Mouse (Mus musculus): ENCODE measurements around the gene Thap8. TPM values are rescaled to one million over a fixed set of nuclear protein-coding genes. Genes with fewer than 3 reads are reported as not detected.

The Thap8 gene
- polyA plus RNA-seq, 1 experiment, result not detected

GRCm38 (mm10) chr7:30295103-30295502 is 15.2 kb downstream of the Thap8 start:
- no peaks in the 10 kb centered on the region for H3K4me1 ChIP-seq (ENCODE audit: control insufficient read depth, insufficient read depth, low read length)
- no peak overlapping the region for H3K27ac ChIP-seq (ENCODE audit: insufficient read depth, low read length)
- H3K4me3 ChIP-seq (ENCODE audit: insufficient read depth, low read length), result no peak overlapping the region
- no peak for TF ChIP-seq POLR2A (IDR thresholded peaks at IDR 0.05; ENCODE audit: low read depth, low read length)
- no peak for TF ChIP-seq CTCF (IDR thresholded peaks at IDR 0.05; ENCODE audit: borderline replicate concordance, insufficient read depth, low read length)

DNA sequence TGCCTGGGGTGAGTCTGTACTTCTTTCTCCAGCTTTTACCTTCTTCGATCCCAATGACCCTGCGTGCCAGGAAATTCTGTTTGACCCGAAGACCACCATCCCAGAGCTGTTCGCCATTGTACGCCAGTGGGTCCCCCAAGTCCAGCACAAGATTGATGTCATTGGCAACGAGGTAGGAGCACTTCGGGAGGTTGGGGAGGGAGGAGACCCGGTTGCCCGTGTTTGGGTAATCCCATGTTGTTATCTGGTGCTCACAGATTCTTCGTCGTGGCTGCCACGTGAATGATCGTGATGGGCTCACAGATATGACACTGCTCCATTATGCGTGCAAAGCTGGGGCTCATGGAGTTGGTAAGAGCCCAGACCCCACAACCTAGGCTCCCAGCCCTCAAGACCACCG is 16.9 kb downstream of the Thap8 start:
- Histone ChIP-seq H3K4me1 (ENCODE audit: control insufficient read depth, insufficient read depth, low read length) (no peaks in the 10 kb centered on the region), H3K27ac (ENCODE audit: insufficient read depth, low read length) (no peak overlapping the region), H3K4me3 (ENCODE audit: insufficient read depth, low read length) (no peak overlapping the region)
- no peak for TF ChIP-seq CTCF (IDR thresholded peaks at IDR 0.05; ENCODE audit: borderline replicate concordance, insufficient read depth, low read length)
- no peak for TF ChIP-seq POLR2A (IDR thresholded peaks at IDR 0.05; ENCODE audit: low read depth, low read length)

GRCm38 (mm10) chr7:30297266-30297665 is 17.4 kb downstream of the Thap8 start:
- no peak overlapping the region for H3K27ac ChIP-seq (ENCODE audit: insufficient read depth, low read length)
- no peaks in the 10 kb centered on the region for H3K4me1 ChIP-seq (ENCODE audit: control insufficient read depth, insufficient read depth, low read length)
- H3K4me3 ChIP-seq (ENCODE audit: insufficient read depth, low read length), result no peak overlapping the region
- TF ChIP-seq CTCF (IDR thresholded peaks at IDR 0.05; ENCODE audit: borderline replicate concordance, insufficient read depth, low read length) (no peak), POLR2A (IDR thresholded peaks at IDR 0.05; ENCODE audit: low read depth, low read length) (no peak)

DNA sequence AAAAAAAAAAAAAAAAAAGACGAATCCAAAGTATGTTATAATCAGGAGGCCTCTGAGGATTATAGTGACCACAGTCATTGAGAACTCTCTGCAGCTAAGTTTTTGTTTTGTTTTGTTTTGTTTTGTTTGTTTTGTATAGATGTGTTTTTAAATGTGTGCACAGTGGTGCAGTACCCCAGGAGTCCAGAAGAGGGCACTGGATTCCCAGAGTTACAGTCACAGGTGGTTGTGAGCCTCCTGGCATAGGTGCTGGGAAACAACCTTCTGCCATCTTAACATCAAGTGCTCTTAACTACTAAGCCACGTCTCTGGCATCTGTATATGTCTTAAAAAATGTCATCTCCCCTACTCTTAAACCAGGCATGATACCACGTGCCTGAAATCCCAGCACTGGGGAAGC is 21.0 kb downstream of the Thap8 start:
- Histone ChIP-seq H3K27ac (ENCODE audit: insufficient read depth, low read length) (no peak overlapping the region), H3K4me1 (ENCODE audit: control insufficient read depth, insufficient read depth, low read length) (no peaks in the 10 kb centered on the region), H3K4me3 (ENCODE audit: insufficient read depth, low read length) (no peak overlapping the region)
- TF ChIP-seq CTCF (IDR thresholded peaks at IDR 0.05; ENCODE audit: borderline replicate concordance, insufficient read depth, low read length) (no peak), POLR2A (IDR thresholded peaks at IDR 0.05; ENCODE audit: low read depth, low read length) (no peak)

- Histone ChIP-seq H3K4me1 (ENCODE audit: control insufficient read depth, insufficient read depth, low read length) (no peaks in the 10 kb centered on the region), H3K4me3 (ENCODE audit: insufficient read depth, low read length) (no peak overlapping the region), H3K27ac (ENCODE audit: insufficient read depth, low read length) (no peak overlapping the region)
- TF ChIP-seq POLR2A (IDR thresholded peaks at IDR 0.05; ENCODE audit: low read depth, low read length) (no peak), CTCF (IDR thresholded peaks at IDR 0.05; ENCODE audit: borderline replicate concordance, insufficient read depth, low read length) (no peak)
Measured at GRCm38 (mm10) chr7:30306083-30306779, 26.3 kb downstream of the Thap8 start.

GRCm38 (mm10) chr7:30308076-30309005 is 28.4 kb downstream of the Thap8 start, which contains the start of gene Alkbh6:
Alkbh6 (plus strand) TSS chr7:30308717.
- Histone ChIP-seq H3K27ac (ENCODE audit: insufficient read depth, low read length) (no peak within 1 kb of the TSS), H3K4me3 (ENCODE audit: insufficient read depth, low read length) (peak within 1 kb of the TSS; percentile 73), H3K4me1 (ENCODE audit: control insufficient read depth, insufficient read depth, low read length) (no peaks in the 10 kb centered on the region)
- peak; percentile 99 for TF ChIP-seq POLR2A (IDR thresholded peaks at IDR 0.05; ENCODE audit: low read depth, low read length)
- TF ChIP-seq CTCF (IDR thresholded peaks at IDR 0.05; ENCODE audit: borderline replicate concordance, insufficient read depth, low read length), result no peak

DNA sequence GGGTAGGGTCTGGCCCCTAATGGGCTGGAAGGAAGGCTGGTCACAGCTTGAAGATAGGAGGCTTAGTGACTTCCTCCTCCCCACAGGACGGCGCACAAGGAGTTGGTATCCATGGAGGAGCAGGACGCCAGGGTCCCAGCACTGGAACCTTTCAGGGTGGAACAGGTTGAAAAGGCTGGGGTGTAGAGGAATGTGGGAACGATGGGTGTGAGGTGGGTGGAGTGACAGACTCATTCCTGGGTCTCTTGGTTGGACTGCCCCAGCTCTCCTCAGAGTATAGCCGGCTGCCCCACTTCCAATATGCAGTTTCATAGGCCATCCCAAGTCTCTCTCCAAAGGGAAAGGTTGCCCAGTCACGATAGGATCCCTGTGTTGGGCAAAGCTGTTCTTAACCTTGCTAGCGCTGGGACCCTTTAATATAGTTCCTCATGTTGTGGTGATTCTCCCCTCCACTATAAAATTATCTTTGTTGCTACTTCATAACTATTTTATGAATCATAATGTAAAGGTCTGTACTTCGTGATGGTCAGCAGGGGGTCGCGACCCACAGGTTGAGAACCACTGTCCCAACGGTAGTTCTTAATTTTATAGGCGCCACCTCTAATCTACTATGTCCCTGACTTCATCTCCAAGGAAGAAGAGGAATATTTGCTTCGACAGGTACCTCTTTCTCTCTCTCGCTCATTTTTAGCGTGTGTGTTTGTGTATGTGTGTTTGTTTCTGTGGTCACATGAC is 29.7 kb downstream of the Thap8 start:
- H3K27ac ChIP-seq (ENCODE audit: insufficient read depth, low read length), result no peak overlapping the region
- peak overlapping the region; percentile 73 for H3K4me3 ChIP-seq (ENCODE audit: insufficient read depth, low read length)
- TF ChIP-seq CTCF (IDR thresholded peaks at IDR 0.05; ENCODE audit: borderline replicate concordance, insufficient read depth, low read length) (no peak), POLR2A (IDR thresholded peaks at IDR 0.05; ENCODE audit: low read depth, low read length) (no peak)
- H3K4me1 ChIP-seq (ENCODE audit: control insufficient read depth, insufficient read depth, low read length), result no peaks in the 10 kb centered on the region

GRCm38 (mm10) chr7:30310136-30310535 is 30.2 kb downstream of the Thap8 start:
- no peak overlapping the region for H3K4me3 ChIP-seq (ENCODE audit: insufficient read depth, low read length)
- H3K27ac ChIP-seq (ENCODE audit: insufficient read depth, low read length), result no peak overlapping the region
- no peaks in the 10 kb centered on the region for H3K4me1 ChIP-seq (ENCODE audit: control insufficient read depth, insufficient read depth, low read length)
- no peak for TF ChIP-seq CTCF (IDR thresholded peaks at IDR 0.05; ENCODE audit: borderline replicate concordance, insufficient read depth, low read length)
- no peak for TF ChIP-seq POLR2A (IDR thresholded peaks at IDR 0.05; ENCODE audit: low read depth, low read length)

GRCm38 (mm10) chr7:30313666-30314320 is 33.9 kb downstream of the Thap8 start:
- no peak for TF ChIP-seq CTCF (IDR thresholded peaks at IDR 0.05; ENCODE audit: borderline replicate concordance, insufficient read depth, low read length)
- no peak for TF ChIP-seq POLR2A (IDR thresholded peaks at IDR 0.05; ENCODE audit: low read depth, low read length)
- no peak overlapping the region for H3K27ac ChIP-seq (ENCODE audit: insufficient read depth, low read length)
- no peaks in the 10 kb centered on the region for H3K4me1 ChIP-seq (ENCODE audit: control insufficient read depth, insufficient read depth, low read length)
- no peak overlapping the region for H3K4me3 ChIP-seq (ENCODE audit: insufficient read depth, low read length)
